Comparison of ENCODE assay signal across 8 mouse cellular contexts in the genomic region with DNA sequence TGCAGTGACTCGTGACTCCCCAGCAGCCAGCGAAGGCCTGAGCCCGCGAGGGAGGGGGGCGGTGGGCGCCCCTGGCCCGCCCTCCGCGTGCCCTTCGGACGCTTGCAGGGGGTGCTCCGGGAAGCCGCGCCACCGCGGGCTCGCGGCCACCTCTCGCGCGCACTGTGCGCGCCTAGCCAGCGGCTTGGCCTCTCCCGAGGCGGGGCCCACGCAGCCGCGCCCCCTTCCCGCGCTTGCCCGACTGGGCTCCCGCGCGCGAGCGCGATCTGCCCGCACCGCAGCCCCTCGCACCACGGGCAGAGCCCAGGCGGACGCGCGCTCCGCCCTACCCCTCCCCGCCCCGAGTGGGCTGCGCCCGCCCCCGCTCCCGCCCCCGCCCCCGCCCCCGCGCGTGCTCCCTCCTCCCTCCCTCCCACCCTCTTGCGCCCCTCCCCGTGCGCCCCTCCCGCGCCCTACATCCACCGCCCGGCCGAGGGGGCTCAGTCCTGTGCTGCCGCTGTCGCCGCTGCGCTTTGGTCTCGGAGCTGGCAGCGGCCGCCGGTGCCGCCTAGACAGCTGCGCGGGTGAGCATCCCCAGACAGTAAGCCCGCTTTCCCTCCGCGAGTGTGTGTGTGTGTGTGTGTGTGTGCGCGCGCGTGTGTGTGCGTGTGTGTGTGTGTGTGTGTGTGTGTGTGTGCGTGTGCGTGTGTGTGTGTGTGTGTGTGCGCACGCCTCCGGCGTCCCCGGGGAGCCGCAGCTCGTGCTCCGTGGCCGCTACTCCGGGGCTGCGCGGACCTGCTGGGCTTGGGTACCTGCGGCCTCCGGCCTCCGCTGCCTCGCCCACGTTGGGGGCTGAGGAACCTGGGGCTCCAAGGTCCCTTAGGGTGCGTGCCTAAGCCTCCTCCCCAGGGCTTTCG. TPM values are rescaled to one million over a fixed set of nuclear protein-coding genes. Genes with fewer than 3 reads are reported as not detected.
DNase-seq lines count a peak whose midpoint lies in the region; ATAC-seq lines count a peak whose summit lies in the region.

TSS of gene Fhl1 (plus strand) at position 482 of the 896 bp plus-strand sequence.

- peak; percentile 89 for ATAC-seq in embryonic facial prominence, embryonic 12.5 days (ENCODE audit: insufficient number of reproducible peaks, insufficient read depth, low FRiP score, low TSS enrichment)
- ATAC-seq in midbrain, embryonic 12.5 days (ENCODE audit: low FRiP score, low read depth) = peak; percentile 91
- ATAC-seq in stomach, embryonic 14.5 days (ENCODE audit: insufficient number of reproducible peaks, insufficient read depth, low FRiP score, low read depth) = peak; percentile 90

- peak within 1 kb of the TSS; percentile 54 for H3K4me2 ChIP-seq in embryonic facial prominence, embryonic 12.5 days (replicated peaks)
- H3K4me2 ChIP-seq in midbrain, embryonic 12.5 days (replicated peaks) = peak within 1 kb of the TSS; percentile 54
- peak within 1 kb of the TSS; percentile 43 for H3K4me2 ChIP-seq in stomach, embryonic 14.5 days (replicated peaks; ENCODE audit: low read depth, low read length)

- intact Hi-C loops in left cerebral cortex, postnatal 4 days (cut with DNase I) = no loop called here

- peak within 1 kb of the TSS; percentile 66 for H3K9ac ChIP-seq in embryonic facial prominence, embryonic 12.5 days
- H3K9ac ChIP-seq in midbrain, embryonic 12.5 days (replicated peaks) = peak within 1 kb of the TSS; percentile 64
- peak within 1 kb of the TSS; percentile 30; the same call in 1 of the 2 replicates for H3K9ac ChIP-seq in stomach, embryonic 14.5 days (replicated peaks; ENCODE audit: low read depth, low read length)

- H3K4me1 ChIP-seq in embryonic facial prominence, embryonic 12.5 days = no peaks in the 10 kb centered on the region
- 0 out of 2 replicates have a peak, but pooled peaks cover 4% of the 10 kb centered on the region for H3K4me1 ChIP-seq in midbrain, embryonic 12.5 days
- H3K4me1 ChIP-seq in stomach, embryonic 14.5 days (ENCODE audit: control insufficient read depth, insufficient read depth, low read length) = no peaks in the 10 kb centered on the region

- no peaks in the 10 kb centered on the region for H3K9me3 ChIP-seq in embryonic facial prominence, embryonic 12.5 days
- H3K9me3 ChIP-seq in midbrain, embryonic 12.5 days = no peaks in the 10 kb centered on the region
- H3K9me3 ChIP-seq in stomach, embryonic 14.5 days (ENCODE audit: control insufficient read depth, low read depth, low read length) = no peaks in the 10 kb centered on the region

- H3K4me3 ChIP-seq in embryonic facial prominence, embryonic 12.5 days = peak within 1 kb of the TSS; percentile 47
- H3K4me3 ChIP-seq in midbrain, embryonic 12.5 days = peak within 1 kb of the TSS; percentile 57
- H3K4me3 ChIP-seq in stomach, embryonic 14.5 days (ENCODE audit: low read depth, low read length) = peak within 1 kb of the TSS; percentile 43

- H3K36me3 ChIP-seq in embryonic facial prominence, embryonic 12.5 days = no peaks in the 10 kb centered on the region
- H3K36me3 ChIP-seq in midbrain, embryonic 12.5 days = no peaks in the 10 kb centered on the region
- H3K36me3 ChIP-seq in stomach, embryonic 14.5 days (ENCODE audit: control insufficient read depth, insufficient read depth, low read length) = no peaks in the 10 kb centered on the region

- no peak within 1 kb of the TSS for H3K27ac ChIP-seq in embryonic facial prominence, embryonic 12.5 days
- peak within 1 kb of the TSS; percentile 87 for H3K27ac ChIP-seq in midbrain, embryonic 12.5 days (replicated peaks)
- H3K27ac ChIP-seq in stomach, embryonic 14.5 days (ENCODE audit: low read length) = no peak within 1 kb of the TSS; the same call in 1 of the 2 replicates

- H3K27me3 ChIP-seq in embryonic facial prominence, embryonic 12.5 days = no peaks in the 10 kb centered on the region
- H3K27me3 ChIP-seq in midbrain, embryonic 12.5 days = no peaks in the 10 kb centered on the region
- H3K27me3 ChIP-seq in stomach, embryonic 14.5 days (ENCODE audit: control insufficient read depth, insufficient read depth, low read length) = no peaks in the 10 kb centered on the region

- peak; percentile 74 for DNase-seq in brain, adult 2 months (ENCODE audit: low read depth, low spot score)
- peak; percentile 99 for DNase-seq in heart, adult 11 months
- DNase-seq in kidney, adult 11 months = peak; percentile 77
- DNase-seq in left cerebral cortex, postnatal 4 days = peak; percentile 74
- no peak for DNase-seq in natural killer cell, adult 2 months (ENCODE audit: low spot score in 2 of 2)

- WGBS in embryonic facial prominence, embryonic 12.5 days = 25% methylated on average over 47 of the region's 106 CpGs
- WGBS in midbrain, embryonic 12.5 days = 16% methylated on average over 56 of the region's 106 CpGs
- 24% methylated on average over 9 of the region's 106 CpGs for WGBS in stomach, embryonic 14.5 days

RNA-seq across cellular contexts. Expression of gene Fhl1, which starts in this region (rescaled TPM):
- 43.8 and 45.8 TPM in 2 replicates for polyA plus RNA-seq in embryonic facial prominence, embryonic 12.5 days (2016; fragmentation: Nextera tagmentation; extraction: Ambion mirVana)
- total RNA-seq in left cerebral cortex, postnatal 4 days (2021) = 100 to 1,000 TPM; 153 to 169 TPM
- 65.7 and 74.7 TPM in 2 replicates for polyA plus RNA-seq in midbrain, embryonic 12.5 days (2016; fragmentation: Nextera tagmentation; extraction: Ambion mirVana)
- polyA plus RNA-seq in stomach, embryonic 14.5 days (2014; fragmentation: Nextera tagmentation; extraction: Ambion mirVana) = 63.2 and 68.9 TPM in 2 replicates

Comparison
In these comparisons a context has a peak if more than half of its experiments do, and no peak if none do; other contexts are left out.
1. DNase-seq: peak in brain, adult 2 months (single experiment), heart, adult 11 months (single experiment), kidney, adult 11 months (single experiment) and left cerebral cortex, postnatal 4 days (single experiment); none in natural killer cell, adult 2 months (0 of 2).
2. Peak in every context shown above with its lines, with median percentiles within 50 percentile points of each other: ATAC-seq, H3K4me2 ChIP-seq, H3K4me3 ChIP-seq and H3K9ac ChIP-seq.